Mouse (Mus musculus) G1E (cell line): Measurements from ENCODE around the gene Vegfa. TPM values are rescaled to one million over a fixed set of nuclear protein-coding genes. Genes with fewer than 3 reads are reported as not detected.

Experiments used
- ATAC-seq: 2 replicates; pipeline ENCODE4 v1.8.0; 2016; ENCODE audit warnings: mild to moderate bottlenecking; ENCODE audit not compliant: insufficient number of reproducible peaks, poor library complexity, low FRiP score, severe bottlenecking; ENCODE audit errors: extremely low read depth
- DNase-seq: peaks from one replicate; pipeline ENCODE4 v3.0.0; 2012; ENCODE audit warnings: low spot score
- H3K27me3 ChIP-seq: 2 replicates; pipeline ENCODE4 v1.6.1; 2012; ENCODE audit warnings: mild to moderate bottlenecking, low read length, inconsistent platforms; ENCODE audit not compliant: insufficient read depth
- H3K36me3 ChIP-seq: replicated peaks from 2 replicates; pipeline ENCODE3; 2012; ENCODE audit warnings: mild to moderate bottlenecking, inconsistent platforms
- H3K4me1 ChIP-seq: 2 replicates; pipeline ENCODE4 v1.6.1; 2012; ENCODE audit warnings: low read depth, low read length, inconsistent platforms, mixed read lengths; ENCODE audit not compliant: insufficient read depth
- H3K4me3 ChIP-seq: 2 replicates; pipeline ENCODE4 v1.5.1; 2012; ENCODE audit warnings: low read depth, mild to moderate bottlenecking, inconsistent platforms, low read length, moderate library complexity, mixed read lengths
- H3K9me3 ChIP-seq: replicated peaks from 2 replicates; pipeline ENCODE4 v1.6.1; 2012; ENCODE audit warnings: inconsistent platforms
- CTCF ChIP-seq: IDR thresholded peaks from 2 replicates; pipeline ENCODE4 v1.5.1; 2012; ENCODE audit warnings: low read depth, low read length, inconsistent platforms, mixed read lengths
- GATA1 ChIP-seq: IDR thresholded peaks from 2 replicates; pipeline ENCODE4 v1.6.1; 2012; ENCODE audit warnings: borderline replicate concordance, low read length, inconsistent platforms, mixed read lengths
- GATA2 ChIP-seq: IDR thresholded peaks from 2 replicates; pipeline ENCODE4 v1.6.1; 2012; ENCODE audit warnings: low read depth, low read length, inconsistent platforms, borderline replicate concordance
- POLR2AphosphoS5 ChIP-seq: IDR thresholded peaks from 2 replicates; pipeline ENCODE4 v1.6.1; 2012; ENCODE audit warnings: low read depth, low read length, inconsistent platforms; ENCODE audit not compliant: insufficient replicate concordance
- TAL1 ChIP-seq: conservative IDR thresholded peaks from 2 replicates; pipeline ENCODE4 v1.6.1; 2012; ENCODE audit warnings: low read depth, low read length, inconsistent platforms, mixed read lengths
- polyA plus RNA-seq: library from polyadenylated mRNA; stranded (reverse); fragments of >175 nt; gene quantifications from 2 replicates; pipeline ENCODE4 v1.2.3, GENCODE M21; 2012
- total RNA-seq, 2 experiments: library from RNA; stranded (forward) in 1 of 2; stranded (reverse) in 1 of 2; fragments of 200-1000 nt in 1 of 2; fragments of >200 nt in 1 of 2; fragmentation: Nextera tagmentation in 1 of 2; gene quantifications; 2 replicates each; pipeline ENCODE4 v1.2.3; 2014 to 2017

Vegfa gene
- total and polyA plus RNA-seq, 3 experiments: 56.0 to 106 (median 94.1) TPM

GRCm38 (mm10) chr17:46053291-46053842 lies 21.2 kb upstream of the Vegfa start:
- TF ChIP-seq TAL1 (no peak), POLR2AphosphoS5 (no peak), GATA2 (no peak), CTCF (no peak), GATA1 (no peak)
- ATAC-seq: no peak

GRCm38 (mm10) chr17:46052146-46052545 lies 20.0 kb upstream of the Vegfa start:
- Histone ChIP-seq H3K4me3 (no peak overlapping the region), H3K27me3 (peaks cover 42% of the 10 kb centered on the region), H3K36me3 (no peaks in the 10 kb centered on the region), H3K9me3 (peaks cover 9% of the 10 kb centered on the region), H3K4me1 (no peaks in the 10 kb centered on the region; the same call in 1 of the 2 replicates)
- no peak for DNase-seq
- TF ChIP-seq GATA1 (no peak), TAL1 (no peak), CTCF (no peak), POLR2AphosphoS5 (no peak), GATA2 (no peak)
- ATAC-seq: no peak

More at GRCm38 (mm10) chr17:46053291-46053842, 21.2 kb upstream of the Vegfa start:
- Histone ChIP-seq H3K9me3 (peaks cover 4% of the 10 kb centered on the region), H3K4me1 (no peaks in the 10 kb centered on the region; the same call in 1 of the 2 replicates), H3K27me3 (peaks cover 38% of the 10 kb centered on the region), H3K4me3 (no peak overlapping the region), H3K36me3 (no peaks in the 10 kb centered on the region)
- DNase-seq: no peak

GRCm38 (mm10) chr17:46051356-46051755 lies 19.2 kb upstream of the Vegfa start:
- H3K27me3 ChIP-seq: peaks cover 37% of the 10 kb centered on the region
- DNase-seq: no peak
- no peak for TF ChIP-seq GATA2
- TF ChIP-seq CTCF: no peak
- TF ChIP-seq TAL1: no peak
- TF ChIP-seq GATA1: no peak
- no peak for TF ChIP-seq POLR2AphosphoS5
- no peaks in the 10 kb centered on the region for H3K36me3 ChIP-seq
- H3K4me3 ChIP-seq: no peak overlapping the region
- no peaks in the 10 kb centered on the region; the same call in 1 of the 2 replicates for H3K4me1 ChIP-seq
- ATAC-seq: no peak
- peaks cover 9% of the 10 kb centered on the region for H3K9me3 ChIP-seq

- Histone ChIP-seq H3K4me1 (no peaks in the 10 kb centered on the region; the same call in none of the 2 replicates), H3K36me3 (no peaks in the 10 kb centered on the region), H3K27me3 (peaks cover 30% of the 10 kb centered on the region), H3K9me3 (peaks cover 9% of the 10 kb centered on the region), H3K4me3 (no peak overlapping the region)
- TF ChIP-seq CTCF (no peak), GATA2 (no peak), TAL1 (no peak), POLR2AphosphoS5 (no peak), GATA1 (no peak)
- ATAC-seq (no peak), DNase-seq (no peak)
Observed at GRCm38 (mm10) chr17:46049567-46049966, 17.4 kb upstream of the Vegfa start.

GRCm38 (mm10) chr17:46048184-46048583 lies 16.0 kb upstream of the Vegfa start:
- H3K27me3 ChIP-seq: peaks cover 26% of the 10 kb centered on the region
- ATAC-seq: no peak
- H3K4me1 ChIP-seq: no peaks in the 10 kb centered on the region; the same call in none of the 2 replicates
- H3K36me3 ChIP-seq: no peaks in the 10 kb centered on the region
- peaks cover 9% of the 10 kb centered on the region for H3K9me3 ChIP-seq
- no peak for TF ChIP-seq CTCF
- no peak for TF ChIP-seq GATA1
- TF ChIP-seq GATA2: no peak
- TF ChIP-seq TAL1: no peak
- no peak for TF ChIP-seq POLR2AphosphoS5
- no peak overlapping the region for H3K4me3 ChIP-seq
- no peak for DNase-seq

- Histone ChIP-seq H3K4me1 (peaks cover 9% of the 10 kb centered on the region), H3K9me3 (peaks cover 9% of the 10 kb centered on the region), H3K36me3 (no peaks in the 10 kb centered on the region), H3K4me3 (no peak overlapping the region), H3K27me3 (peaks cover 27% of the 10 kb centered on the region)
- TF ChIP-seq GATA1: no peak
- no peak for ATAC-seq
- DNase-seq: no peak
Observed at GRCm38 (mm10) chr17:46045742-46046141, 13.6 kb upstream of the Vegfa start.

- no peak overlapping the region for H3K4me3 ChIP-seq
- TF ChIP-seq TAL1: no peak
- no peak for TF ChIP-seq POLR2AphosphoS5
- TF ChIP-seq GATA1: no peak
- no peak for TF ChIP-seq CTCF
- no peak for TF ChIP-seq GATA2
- H3K9me3 ChIP-seq: peaks cover 9% of the 10 kb centered on the region
- H3K4me1 ChIP-seq: peaks cover 13% of the 10 kb centered on the region
- H3K27me3 ChIP-seq: peaks cover 31% of the 10 kb centered on the region
- no peaks in the 10 kb centered on the region for H3K36me3 ChIP-seq
- DNase-seq (no peak), ATAC-seq (no peak)
Observed at GRCm38 (mm10) chr17:46044953-46045352, 12.8 kb upstream of the Vegfa start.
